Mouse (Mus musculus): ENCODE data around the gene Acp6.
"Not testable (repeated sequence)": the region's sequence is repeated elsewhere in the genome, so short reads cannot be mapped to it uniquely, and the experiment has no call there.

Acp6 gene

GRCm38 (mm10) chr3:97158611-97159508 lies at the start of gene Acp6:
Gene Acp6 (plus strand): TSS chr3:97158777.
- peak; percentile 91 for DNase-seq (ENCODE audit: low spot score)

- no peak for DNase-seq (ENCODE audit: low spot score)
Observed at GRCm38 (mm10) chr3:97117511-97117910, 41.1 kb upstream of the Acp6 start.

GRCm38 (mm10) chr3:97118313-97118712 lies 40.3 kb upstream of the Acp6 start:
- no peak for DNase-seq (ENCODE audit: low spot score)

GRCm38 (mm10) chr3:97124193-97124592 lies 34.4 kb upstream of the Acp6 start:
- DNase-seq (ENCODE audit: low spot score), result peak; percentile 12

DNA sequence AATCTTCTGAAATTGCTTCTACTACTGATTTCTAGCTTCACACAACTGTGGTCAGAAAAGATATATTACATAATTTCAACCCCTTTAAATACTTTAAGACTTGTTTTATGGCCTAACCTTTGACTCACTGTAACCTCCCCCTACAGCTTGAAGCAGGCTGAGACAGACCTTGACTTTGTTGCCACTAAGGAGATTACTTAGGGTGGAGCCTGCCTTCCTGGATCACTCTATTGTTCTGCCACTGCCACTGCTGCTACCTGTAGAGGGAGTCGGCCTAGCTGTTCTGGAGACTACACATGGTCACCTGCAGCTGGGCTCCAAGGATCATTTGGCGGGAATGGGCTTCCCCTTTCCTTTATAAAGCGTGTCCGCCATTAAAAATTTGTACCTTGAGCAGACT lies 29.2 kb upstream of the Acp6 start:
- no peak for DNase-seq (ENCODE audit: low spot score)

GRCm38 (mm10) chr3:97137666-97138065 lies 20.9 kb upstream of the Acp6 start:
- not testable (repeated sequence) for DNase-seq (ENCODE audit: low spot score)

GRCm38 (mm10) chr3:97151092-97151491 lies 7.5 kb upstream of the Acp6 start:
- DNase-seq (ENCODE audit: low spot score), result no peak

DNA sequence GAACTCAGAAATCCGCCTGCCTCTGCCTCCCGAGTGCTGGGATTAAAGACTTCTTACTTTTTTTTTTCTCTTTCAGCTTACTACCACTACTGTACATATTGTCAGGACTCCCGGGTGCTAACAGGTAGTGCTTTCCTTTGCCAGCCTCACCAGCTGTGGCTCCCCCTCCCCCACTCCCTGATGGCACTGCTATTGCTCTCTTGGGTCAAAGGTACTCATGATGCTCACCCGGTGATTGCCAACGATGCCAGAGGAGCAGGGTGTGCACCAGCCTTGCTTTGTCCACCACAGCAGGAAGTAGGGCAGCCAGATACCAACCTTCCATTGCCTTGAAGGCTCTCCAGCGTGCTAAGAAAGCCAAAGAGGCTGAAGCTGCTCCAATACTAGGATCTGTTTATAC lies 2.1 kb upstream of the Acp6 start:
- no peak for DNase-seq (ENCODE audit: low spot score)

DNA sequence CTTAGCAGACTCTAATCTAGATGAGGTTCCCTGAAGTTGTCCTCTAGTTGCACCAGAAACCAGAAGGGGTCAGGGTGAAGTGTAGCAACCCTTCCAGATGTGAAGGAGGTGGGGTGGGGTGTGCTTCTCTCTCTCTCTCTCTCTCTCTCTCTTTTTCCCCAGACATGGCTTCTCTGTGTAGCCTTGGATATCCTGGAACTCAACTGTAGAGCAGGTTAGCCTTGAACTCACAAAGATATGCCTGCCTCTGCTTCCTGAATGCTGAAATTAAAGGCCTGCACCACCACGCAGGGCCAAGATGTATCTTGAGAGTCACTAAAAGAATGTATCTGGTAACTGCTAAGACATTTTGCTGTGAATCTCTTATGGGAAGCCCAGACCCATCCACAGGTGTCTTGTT lies 1.3 kb upstream of the Acp6 start:
- no peak for DNase-seq (ENCODE audit: low spot score)

DNA sequence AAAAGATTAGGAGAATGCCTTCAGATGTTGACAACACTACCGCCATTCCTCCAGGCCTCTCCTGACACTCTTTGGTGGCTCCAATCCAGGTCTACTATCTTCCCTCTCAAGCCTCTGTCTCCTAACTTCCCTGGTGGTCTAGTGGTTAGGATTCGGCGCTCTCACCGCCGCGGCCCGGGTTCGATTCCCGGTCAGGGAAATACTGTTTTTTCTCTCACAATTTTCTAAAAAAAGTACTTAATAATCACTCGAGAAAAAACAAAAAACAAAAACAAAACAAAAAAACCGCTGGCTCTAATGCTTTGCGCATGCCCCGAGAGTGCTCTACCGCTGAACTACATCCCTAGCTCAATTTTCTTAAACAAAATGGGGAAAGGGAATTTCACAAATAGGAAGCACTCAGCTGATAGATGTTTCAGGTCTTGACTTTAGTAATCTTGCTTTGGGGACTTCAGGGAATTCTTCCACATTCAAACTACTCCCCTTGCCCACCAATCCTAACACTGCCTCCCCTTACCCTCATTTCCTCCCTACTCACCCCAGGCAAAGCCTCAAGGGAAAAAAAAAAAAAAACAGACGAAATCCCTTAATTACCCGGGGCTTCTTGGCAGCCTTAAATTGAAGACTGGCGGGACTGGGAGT lies 498 bp upstream of the Acp6 start:
- DNase-seq (ENCODE audit: low spot score), result peak; percentile 82

GRCm38 (mm10) chr3:97159509-97159850 lies 903 bp downstream of the Acp6 start:
- no peak for DNase-seq (ENCODE audit: low spot score)

- DNase-seq (ENCODE audit: low spot score), result no peak
Observed at GRCm38 (mm10) chr3:97159986-97160385, 1.4 kb downstream of the Acp6 start.

- DNase-seq (ENCODE audit: low spot score), result peak; percentile 56
Observed at GRCm38 (mm10) chr3:97160908-97161307, 2.3 kb downstream of the Acp6 start.

DNA sequence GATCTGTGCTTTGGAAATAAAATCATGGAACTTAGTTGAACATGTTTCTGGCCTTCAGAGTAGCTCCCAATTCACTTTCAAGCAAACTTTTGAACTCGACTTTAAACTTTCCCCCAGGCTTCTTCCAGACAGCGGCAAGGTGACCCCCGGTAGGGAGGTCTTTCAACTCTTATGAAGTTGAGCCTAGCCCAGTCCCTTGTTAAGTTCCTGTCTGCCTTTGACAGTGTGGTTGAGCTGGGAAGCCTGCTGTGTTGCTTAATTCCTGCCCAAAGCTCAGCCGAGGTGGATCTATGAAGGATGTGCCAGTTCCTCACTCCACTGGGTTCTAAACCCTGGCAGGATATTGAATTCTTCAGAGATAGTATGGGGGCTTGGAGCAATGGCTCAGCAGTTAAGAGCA lies 3.2 kb downstream of the Acp6 start:
- DNase-seq (ENCODE audit: low spot score), result no peak

DNA sequence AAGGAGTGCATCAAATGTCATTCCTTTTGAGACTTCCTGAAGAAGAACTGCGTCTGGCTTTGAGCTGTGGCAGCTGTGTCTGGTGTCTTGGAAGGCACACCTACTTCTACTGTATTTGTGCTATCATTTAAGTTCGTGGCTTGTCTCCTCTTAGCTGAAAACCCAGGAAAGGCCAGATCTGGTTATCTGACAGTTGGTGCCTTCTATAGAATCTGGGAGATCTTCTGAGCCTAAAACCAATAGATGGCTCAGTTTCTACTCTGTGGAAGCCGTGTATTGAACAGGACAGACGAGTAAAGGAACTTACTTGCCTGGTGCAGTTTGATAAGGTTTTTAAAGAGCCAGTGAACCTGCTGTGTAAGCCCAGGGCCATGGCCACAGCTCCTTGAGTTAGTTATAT lies 5.9 kb downstream of the Acp6 start:
- no peak for DNase-seq (ENCODE audit: low spot score)

- no peak for DNase-seq (ENCODE audit: low spot score)
Observed at GRCm38 (mm10) chr3:97167126-97167525, 8.5 kb downstream of the Acp6 start.

DNA sequence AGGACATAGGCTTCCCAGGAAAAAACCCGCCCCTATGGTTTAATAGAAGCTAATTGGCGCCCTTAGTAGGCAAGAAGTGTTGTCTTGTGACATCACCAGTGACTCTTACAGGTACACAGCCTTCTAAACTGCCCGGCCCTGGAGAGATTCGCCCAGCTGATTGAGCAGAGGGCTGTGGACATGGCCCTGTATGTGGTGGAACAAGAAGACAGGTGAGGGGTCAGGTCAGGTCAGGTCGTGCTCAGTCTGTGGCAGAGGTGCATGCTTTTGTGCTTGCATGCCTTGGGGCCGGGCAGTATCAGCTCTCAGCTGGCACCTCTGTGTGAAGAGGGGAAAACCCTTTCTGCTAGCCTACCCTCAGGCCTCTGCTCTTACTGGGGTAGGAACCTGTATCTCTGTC lies 13.0 kb downstream of the Acp6 start:
- DNase-seq (ENCODE audit: low spot score), result no peak

DNA sequence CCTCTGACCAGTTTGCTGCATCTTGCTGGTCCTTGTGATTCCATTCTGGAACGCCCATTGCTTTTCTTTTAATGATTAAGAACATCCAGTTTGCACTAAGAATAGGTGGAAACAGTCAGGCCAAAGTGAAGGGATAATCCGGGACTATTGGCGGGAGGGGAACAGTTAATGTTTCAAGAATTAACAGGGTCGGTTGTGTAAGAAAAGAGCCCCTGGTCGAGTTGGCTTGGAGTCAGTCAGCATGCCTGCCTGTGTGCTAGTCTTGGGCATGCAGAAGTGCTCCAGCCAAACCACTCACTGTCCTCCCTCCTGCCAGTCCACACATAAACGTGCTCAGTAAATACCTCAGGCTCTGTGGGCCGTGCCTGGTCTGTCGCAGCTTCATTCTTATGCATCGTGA lies 13.7 kb downstream of the Acp6 start:
- no peak for DNase-seq (ENCODE audit: low spot score)

GRCm38 (mm10) chr3:97172632-97173031 lies 14.1 kb downstream of the Acp6 start:
- DNase-seq (ENCODE audit: low spot score), result no peak

DNA sequence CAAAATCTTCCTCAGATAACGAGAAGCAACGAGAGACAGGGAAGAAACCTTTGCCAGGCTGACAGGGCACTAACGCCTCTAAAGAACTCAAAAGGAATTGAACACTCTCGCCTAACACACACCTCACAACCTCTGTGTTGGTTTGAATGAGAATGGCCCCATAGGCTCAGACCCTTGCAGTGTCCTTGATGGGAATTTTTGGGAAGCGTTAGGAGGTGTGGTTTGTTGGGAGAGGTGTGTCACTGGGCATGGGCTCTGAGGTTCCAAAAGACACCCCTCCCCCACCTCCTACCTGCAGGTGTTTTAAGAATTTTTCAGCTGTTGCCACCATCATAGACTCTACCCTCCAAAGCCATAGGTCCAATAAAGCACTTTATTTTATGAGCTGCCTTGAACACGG lies 20.3 kb downstream of the Acp6 start:
- no peak for DNase-seq (ENCODE audit: low spot score)

DNA sequence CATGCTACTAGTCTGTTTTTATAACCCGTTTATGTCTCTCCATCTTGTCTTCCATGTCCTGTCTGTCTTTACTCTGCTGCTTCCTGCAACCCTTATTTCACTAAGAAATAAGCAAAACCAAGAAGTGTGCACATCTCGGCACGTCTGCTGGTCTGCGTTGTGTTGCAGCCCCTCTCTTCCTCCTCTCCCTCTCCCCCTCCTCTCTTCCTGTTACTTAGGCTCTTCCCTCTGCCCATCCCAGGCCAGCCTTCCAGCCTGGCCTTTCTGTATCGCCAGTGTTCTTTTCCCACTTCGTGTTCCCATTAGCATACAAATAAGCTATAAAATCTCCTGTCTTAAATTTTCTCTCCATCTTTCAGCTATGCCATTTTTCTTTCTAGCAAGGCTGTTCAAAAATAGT lies 21.9 kb downstream of the Acp6 start:
- no peak for DNase-seq (ENCODE audit: low spot score)

- no peak for DNase-seq (ENCODE audit: low spot score)
Observed at GRCm38 (mm10) chr3:97183810-97184209, 25.2 kb downstream of the Acp6 start.

DNA sequence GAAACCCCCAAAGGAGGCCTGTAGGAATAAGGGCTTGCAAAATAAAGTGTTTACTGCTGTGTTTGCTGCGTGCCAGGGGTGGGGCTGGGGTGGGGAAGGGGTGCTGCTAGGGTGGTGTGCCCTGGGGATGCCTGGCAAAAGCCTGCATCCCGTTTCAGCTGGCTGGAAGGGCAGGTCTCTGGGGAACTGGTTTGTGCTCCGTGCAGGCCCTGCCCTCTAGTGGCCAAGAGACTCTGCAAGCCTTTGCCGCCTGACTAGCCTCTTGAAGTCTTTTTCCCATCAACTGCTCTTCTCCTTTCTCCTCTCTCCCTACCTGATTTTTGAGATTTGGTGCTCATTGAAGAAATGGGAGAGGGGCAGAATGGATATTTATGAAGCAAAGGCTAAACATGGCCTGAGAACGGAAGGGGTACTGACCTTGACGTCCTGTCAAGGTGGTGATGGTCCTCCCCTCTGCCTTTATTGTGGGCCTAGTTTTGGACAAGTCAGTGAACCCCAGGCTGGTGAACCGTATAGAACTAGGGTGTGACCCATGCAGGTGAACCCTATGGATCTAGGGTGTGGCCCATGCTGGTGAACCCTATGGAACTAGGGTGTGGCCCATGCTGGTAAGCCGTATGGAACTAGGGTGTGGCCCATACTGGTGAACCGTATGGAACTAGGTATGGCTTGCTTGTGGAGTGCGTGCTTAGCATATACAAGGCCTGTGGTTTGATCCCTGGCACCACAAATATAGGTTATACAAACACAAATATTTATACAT lies 26.7 kb downstream of the Acp6 start:
- DNase-seq (ENCODE audit: low spot score), result peak; percentile 73

All from urinary bladder, postnatal 14 days (tissue).